Mouse (Mus musculus) limb, embryonic 14.5 days (tissue): ENCODE measurements around the gene Taf15. TPM values are rescaled to one million over a fixed set of nuclear protein-coding genes. Genes with fewer than 3 reads are reported as not detected.
A peak's percentile ranks its signal among the peaks of the same experiment; 100 is the strongest.

ENCODE experiments used
- ATAC-seq: fragments of 200-750 bp; cut with Nextera tagmentation; 2 replicates; pipeline ENCODE4 v1.8.0; 2017; ENCODE audit warnings: low read depth, moderate number of reproducible peaks, moderate TSS enrichment; ENCODE audit not compliant: low FRiP score
- DNase-seq: peaks from one replicate; pipeline ENCODE4 v3.0.0-alpha.2; 2015; ENCODE audit warnings: low spot score
- H3K27ac ChIP-seq: fragments of 300-500 bp; sonication (generic); replicated peaks from 2 replicates; pipeline ENCODE4 v1.5.1; 2014; ENCODE audit warnings: low read depth, mild to moderate bottlenecking, low read length, moderate library complexity, mixed read lengths
- H3K27me3 ChIP-seq: fragments of 300-500 bp; sonication (generic); 2 replicates; pipeline ENCODE4 v1.6.1; 2014; ENCODE audit warnings: low read length, mixed read lengths; ENCODE audit not compliant: control insufficient read depth, insufficient read depth
- H3K36me3 ChIP-seq: fragments of 300-500 bp; sonication (generic); 2 replicates; pipeline ENCODE4 v1.6.1; 2014; ENCODE audit warnings: mild to moderate bottlenecking, low read length, moderate library complexity, mixed read lengths; ENCODE audit not compliant: control insufficient read depth, insufficient read depth
- H3K4me1 ChIP-seq: fragments of 300-500 bp; sonication (generic); 2 replicates; pipeline ENCODE4 v1.6.1; 2014; ENCODE audit warnings: antibody characterized with exemption, low read length, mixed read lengths; ENCODE audit not compliant: control insufficient read depth, insufficient read depth
- H3K4me2 ChIP-seq: fragments of 300-500 bp; sonication (generic); replicated peaks from 2 replicates; pipeline ENCODE4 v1.6.1; 2014; ENCODE audit warnings: low read depth, mild to moderate bottlenecking, low read length, moderate library complexity; ENCODE audit not compliant: severe bottlenecking
- H3K4me3 ChIP-seq: fragments of 300-500 bp; sonication (generic); replicated peaks from 2 replicates; pipeline ENCODE4 v1.5.1; 2014; ENCODE audit warnings: low read length
- H3K9ac ChIP-seq: fragments of 300-500 bp; sonication (generic); 2 replicates; pipeline ENCODE4 v1.6.1; 2014; ENCODE audit warnings: mild to moderate bottlenecking, low read depth, low read length, moderate library complexity; ENCODE audit not compliant: severe bottlenecking
- H3K9me3 ChIP-seq: fragments of 300-500 bp; sonication (generic); 2 replicates; pipeline ENCODE4 v1.6.1; 2016; ENCODE audit warnings: low read length; ENCODE audit not compliant: control insufficient read depth
- POLR2A ChIP-seq: fragments of 200-500 bp; IDR thresholded peaks from 2 replicates; pipeline ENCODE4 v1.8.0; 2012; ENCODE audit warnings: inconsistent platforms, mild to moderate bottlenecking, moderate library complexity, borderline replicate concordance; ENCODE audit not compliant: insufficient read depth, insufficient read length; ENCODE audit errors: extremely low read depth
- WGBS: fragments of 180-500 bp; shearing (Covaris S2); extraction: QIAGEN DNeasy Blood & Tissue Kit; methylation state at CpG from one replicate; pipeline ENCODE4 v1.1.7; 2014; 5-methylcytosine and 5-hydroxymethylcytosine counted together
- polyA plus RNA-seq, 2 experiments: library from polyadenylated mRNA; depleted of rRNA in 1 of 2; stranded (reverse) in 1 of 2; unstranded in 1 of 2; fragments of >200 nt; fragmentation: Nextera tagmentation in 1 of 2; extraction: Ambion mirVana in 1 of 2; gene quantifications; 2 replicates each; pipeline versions ENCODE4 v1.2.1 to v1.2.3; 2012 to 2014

Taf15 gene
- polyA plus RNA-seq, 2 experiments: 8.3 to 103 TPM

GRCm38 (mm10) chr11:83457912-83458601, 14.8 kb upstream of the Taf15 start:
- 37% methylated on average over 9 of the region's 9 CpGs for WGBS
- no peak overlapping the region for H3K27ac ChIP-seq
- no peaks in the 10 kb centered on the region for H3K9me3 ChIP-seq
- no peak for TF ChIP-seq POLR2A
- peaks cover 13% of the 10 kb centered on the region for H3K4me1 ChIP-seq
- ATAC-seq (peak; percentile 60; the same call in 1 of the 2 replicates), DNase-seq (no peak)
- H3K4me2 ChIP-seq: no peak overlapping the region
- no peaks in the 10 kb centered on the region for H3K36me3 ChIP-seq
- H3K9ac ChIP-seq: no peak overlapping the region
- H3K4me3 ChIP-seq: no peak overlapping the region
- peaks cover 8% of the 10 kb centered on the region; the same call in 1 of the 2 replicates for H3K27me3 ChIP-seq

DNA sequence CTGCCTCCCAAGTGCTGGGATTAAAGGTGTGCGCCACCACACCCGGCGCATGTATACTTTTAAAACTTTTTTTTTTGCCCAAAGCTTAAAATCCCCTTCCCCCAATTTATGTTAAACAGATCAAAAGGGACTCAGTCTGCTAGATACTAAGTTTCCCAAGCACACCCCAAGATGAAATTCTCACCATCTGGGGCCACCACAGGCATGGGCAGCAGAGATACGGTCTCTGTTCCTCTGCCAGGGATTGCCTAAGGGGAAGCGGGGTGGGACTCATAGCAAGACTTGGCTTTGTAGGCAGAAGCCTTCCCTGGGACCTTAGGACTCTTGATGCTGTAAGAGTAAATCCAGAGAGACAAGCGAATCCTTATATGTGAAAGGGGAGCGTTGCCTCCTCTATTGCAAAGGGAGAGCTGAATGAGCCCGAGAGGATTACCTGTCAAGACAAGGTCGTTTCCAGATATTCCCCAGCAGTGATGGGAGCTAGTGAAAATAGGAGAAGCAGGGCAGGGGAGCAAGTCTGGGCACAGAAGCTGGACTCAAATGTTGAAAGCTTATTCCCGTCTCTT, 11.3 kb upstream of the Taf15 start:
- TF ChIP-seq POLR2A: no peak
- H3K9ac ChIP-seq: no peak overlapping the region
- no peak for DNase-seq
- ATAC-seq: no peak
- peaks cover 12% of the 10 kb centered on the region; the same call in 1 of the 2 replicates for H3K4me1 ChIP-seq
- no peak overlapping the region for H3K27ac ChIP-seq
- no peaks in the 10 kb centered on the region for H3K9me3 ChIP-seq
- no peaks in the 10 kb centered on the region for H3K36me3 ChIP-seq
- peaks cover 8% of the 10 kb centered on the region; the same call in 1 of the 2 replicates for H3K27me3 ChIP-seq
- 72% methylated on average over 10 of the region's 10 CpGs for WGBS
- peak overlapping the region; percentile 92; the same call in 1 of the 2 replicates for H3K4me2 ChIP-seq
- peak overlapping the region; percentile 53; the same call in 1 of the 2 replicates for H3K4me3 ChIP-seq

- Histone ChIP-seq H3K4me2 (peak within 1 kb of the TSS; percentile 92), H3K9ac (peak within 1 kb of the TSS; percentile 56), H3K27me3 (peaks cover 8% of the 10 kb centered on the region; the same call in 1 of the 2 replicates), H3K27ac (no peak within 1 kb of the TSS), H3K9me3 (no peaks in the 10 kb centered on the region), H3K4me1 (peaks cover 15% of the 10 kb centered on the region), H3K4me3 (peak within 1 kb of the TSS; percentile 53), H3K36me3 (no peaks in the 10 kb centered on the region)
- ATAC-seq: no peak
- 1% methylated on average over 26 of the region's 42 CpGs for WGBS
- no peak for TF ChIP-seq POLR2A
- DNase-seq: no peak
Measured at GRCm38 (mm10) chr11:83462711-83463244, 10.1 kb upstream of the Taf15 start, which contains the start of gene Mmp28. TSS of gene Mmp28 (minus strand) at chr11:83463071.

- Histone ChIP-seq H3K27ac (no peak overlapping the region), H3K4me2 (no peak overlapping the region), H3K9ac (no peak overlapping the region), H3K9me3 (no peaks in the 10 kb centered on the region), H3K36me3 (no peaks in the 10 kb centered on the region), H3K4me3 (no peak overlapping the region), H3K27me3 (peaks cover 8% of the 10 kb centered on the region; the same call in 1 of the 2 replicates), H3K4me1 (peaks cover 13% of the 10 kb centered on the region)
- no peak for ATAC-seq
- TF ChIP-seq POLR2A: no peak
- whole genome bisulfite sequencing: 32% methylated on average over 2 of the region's 2 CpGs
- DNase-seq: no peak
Measured at GRCm38 (mm10) chr11:83465976-83466375, 6.9 kb upstream of the Taf15 start.

DNA sequence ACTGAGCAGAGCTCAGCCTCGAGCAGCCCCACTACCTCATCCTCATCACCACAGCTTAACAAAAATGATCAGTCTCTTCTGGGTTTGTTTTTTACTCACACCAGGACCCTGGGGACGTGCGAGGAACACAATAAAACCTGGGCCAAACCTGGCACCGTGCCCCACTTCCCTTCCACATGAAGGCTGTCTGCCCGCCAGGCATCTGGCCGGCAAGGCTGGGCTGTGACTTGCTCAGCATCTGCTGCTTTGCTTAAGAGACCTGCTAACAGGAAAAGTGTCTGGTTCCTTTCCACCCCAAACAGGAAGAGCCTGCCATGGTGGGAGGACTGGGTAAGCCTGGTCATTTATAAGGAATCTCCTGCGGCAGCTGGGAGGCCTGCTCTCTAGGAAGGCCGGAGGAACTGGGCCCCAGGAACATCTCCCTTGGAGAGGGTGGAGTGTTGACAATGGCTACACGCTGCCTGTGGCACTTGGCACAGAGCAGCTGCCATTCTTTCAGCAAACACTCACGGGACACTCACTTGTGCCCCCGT, 5.7 kb upstream of the Taf15 start:
- H3K27ac ChIP-seq: no peak overlapping the region
- WGBS: 28% methylated on average over 11 of the region's 11 CpGs
- TF ChIP-seq POLR2A: no peak

More for the DNA sequence above, 5.7 kb upstream of the Taf15 start:
- peak overlapping the region; percentile 8; the same call in 1 of the 2 replicates for H3K9ac ChIP-seq
- peaks cover 17% of the 10 kb centered on the region for H3K4me1 ChIP-seq
- H3K4me3 ChIP-seq: no peak overlapping the region
- H3K9me3 ChIP-seq: no peaks in the 10 kb centered on the region
- DNase-seq: peak; percentile 48
- no peak overlapping the region for H3K4me2 ChIP-seq
- peak; percentile 41; the same call in 1 of the 2 replicates for ATAC-seq
- no peaks in the 10 kb centered on the region for H3K36me3 ChIP-seq
- 0 out of 2 replicates have a peak, but pooled peaks cover under 1% of the 10 kb centered on the region for H3K27me3 ChIP-seq
